Mouse (Mus musculus) MEL (cell line): ENCODE data around the gene Galnt13.

ENCODE experiments used
- CHD1 ChIP-seq: IDR thresholded peaks from 2 replicates; pipeline ENCODE4 v1.6.1; 2012; ENCODE audit warnings: low read depth, mild to moderate bottlenecking, inconsistent platforms, low read length, improper control_type of control experiment
- CTCF ChIP-seq, 3 experiments: IDR thresholded peaks in 2 of 3; conservative IDR thresholded peaks in 1 of 3; 2 replicates each; pipeline ENCODE4 v1.5.1; 2011 to 2012; ENCODE audit warnings: low read length in 3 of 3, low read depth in 2 of 3, mild to moderate bottlenecking in 2 of 3, improper control_type of control experiment in 1 of 3, inconsistent platforms in 1 of 3, mixed read lengths in 1 of 3, moderate library complexity in 1 of 3; ENCODE audit not compliant: control insufficient read depth in 1 of 3, insufficient read depth in 1 of 3, poor library complexity in 1 of 3, severe bottlenecking in 1 of 3
- GATA1 ChIP-seq: IDR thresholded peaks from 2 replicates; pipeline ENCODE4 v1.6.1; 2011; ENCODE audit warnings: low read depth, low read length, improper control_type of control experiment
- MXI1 ChIP-seq: IDR thresholded peaks from 2 replicates; pipeline ENCODE4 v1.6.1; 2011; ENCODE audit warnings: mild to moderate bottlenecking, low read depth, low read length, improper control_type of control experiment
- POLR2A ChIP-seq, 2 experiments: IDR thresholded peaks; 2 replicates each; pipeline ENCODE4 v1.6.1; 2011 to 2012; ENCODE audit warnings: low read length in 2 of 2, mild to moderate bottlenecking in 2 of 2, control low read depth in 1 of 2, improper control_type of control experiment in 1 of 2, low read depth in 1 of 2, moderate library complexity in 1 of 2; ENCODE audit not compliant: control insufficient read depth in 1 of 2, insufficient read depth in 1 of 2, poor library complexity in 1 of 2
- POLR2AphosphoS2 ChIP-seq: IDR thresholded peaks from 2 replicates; pipeline ENCODE4 v1.6.1; 2011; ENCODE audit warnings: low read length, improper control_type of control experiment
- RCOR1 ChIP-seq: IDR thresholded peaks from 2 replicates; pipeline ENCODE4 v1.6.1; 2012; ENCODE audit warnings: low read depth, mild to moderate bottlenecking, inconsistent platforms, low read length, improper control_type of control experiment
- USF1 ChIP-seq: IDR thresholded peaks from 2 replicates; pipeline ENCODE4 v1.6.1; 2014; ENCODE audit warnings: low read depth, mild to moderate bottlenecking, inconsistent platforms, low read length, improper control_type of control experiment, moderate library complexity
- ZMIZ1 ChIP-seq: IDR thresholded peaks from 2 replicates; pipeline ENCODE4 v1.6.1; 2012; ENCODE audit warnings: low read depth, mild to moderate bottlenecking, inconsistent platforms, low read length, improper control_type of control experiment, moderate library complexity
- ZNF384 ChIP-seq: IDR thresholded peaks from 2 replicates; pipeline ENCODE4 v1.6.1; 2012; ENCODE audit warnings: low read depth, mild to moderate bottlenecking, inconsistent platforms, low read length, improper control_type of control experiment

DNA sequence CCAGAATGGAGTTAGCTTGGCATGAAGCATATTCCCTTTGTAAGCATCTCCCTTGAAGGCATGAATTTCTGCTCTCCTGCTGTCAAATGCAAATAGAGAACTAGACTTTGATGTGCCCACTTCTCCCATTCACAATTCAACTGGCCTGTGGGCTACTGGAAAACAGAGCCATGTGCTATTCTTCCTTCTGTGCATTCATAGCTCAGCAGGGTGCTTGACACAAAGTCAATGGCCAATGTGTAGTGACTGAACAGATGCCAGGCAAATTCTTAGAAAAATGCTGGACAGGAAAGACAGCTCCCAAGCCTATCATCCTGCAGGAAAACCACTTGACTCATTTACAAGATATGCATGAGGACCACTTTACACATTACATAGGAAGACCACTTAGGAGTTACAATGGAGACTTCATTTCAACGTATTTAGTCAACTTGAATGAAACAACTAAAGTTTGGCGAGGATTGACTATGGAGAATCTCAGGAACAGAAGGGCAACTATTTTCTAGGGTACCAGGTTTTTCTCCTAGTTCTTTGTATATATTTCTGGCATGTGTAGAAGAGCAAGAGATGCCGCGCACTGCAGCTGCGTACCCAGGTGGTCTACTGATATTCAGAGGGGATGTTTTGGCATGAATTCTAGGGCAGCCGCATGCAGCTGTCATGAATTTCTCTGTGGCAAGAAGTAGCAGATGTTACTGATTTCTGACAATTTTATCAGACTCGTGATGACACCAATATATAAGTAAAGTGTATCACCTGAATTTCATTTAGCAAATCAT, 470.4 kb downstream of the Galnt13 start:
- TF ChIP-seq MXI1 = no peak
- no peak for TF ChIP-seq CTCF (IDR thresholded peaks at IDR 0.05 in 2 of 3, conservative IDR thresholded peaks at IDR 0.05 in 1 of 3; ENCODE audit: control insufficient read depth in 1 of 3, insufficient read depth in 1 of 3, low read depth in 2 of 3, low read length in 3 of 3, poor library complexity in 1 of 3, severe bottlenecking in 1 of 3)
- TF ChIP-seq ZMIZ1 = no peak
- TF ChIP-seq GATA1 = no peak
- TF ChIP-seq POLR2A (IDR thresholded peaks at IDR 0.05; ENCODE audit: control insufficient read depth in 1 of 2, insufficient read depth in 1 of 2, low read depth in 1 of 2, low read length in 2 of 2, poor library complexity in 1 of 2) = no peak
- TF ChIP-seq RCOR1 = no peak
- no peak for TF ChIP-seq POLR2AphosphoS2
- no peak for TF ChIP-seq ZNF384
- no peak for TF ChIP-seq CHD1
- no peak for TF ChIP-seq USF1
